Mouse (Mus musculus) gonadal fat pad, adult 2 months (tissue): ENCODE measurements around the gene Mgat5. TPM values are rescaled to one million over a fixed set of nuclear protein-coding genes. Genes with fewer than 3 reads are reported as not detected.

ENCODE experiments used
- DNase-seq: peaks from one replicate; pipeline ENCODE4 v3.0.0-alpha.2; 2012; ENCODE audit warnings: low read depth
- polyA plus RNA-seq: library from polyadenylated mRNA; depleted of rRNA; stranded (reverse); fragments of >200 nt; gene quantifications from 2 replicates; pipeline ENCODE4 v1.2.3, GENCODE M21; 2012

Gene Mgat5
- polyA plus RNA-seq, 1 experiment: 5.6 TPM

GRCm38 (mm10) chr1:127338833-127339487 lies 134.1 kb downstream of the Mgat5 start:
- DNase-seq: peak; percentile 83

DNA sequence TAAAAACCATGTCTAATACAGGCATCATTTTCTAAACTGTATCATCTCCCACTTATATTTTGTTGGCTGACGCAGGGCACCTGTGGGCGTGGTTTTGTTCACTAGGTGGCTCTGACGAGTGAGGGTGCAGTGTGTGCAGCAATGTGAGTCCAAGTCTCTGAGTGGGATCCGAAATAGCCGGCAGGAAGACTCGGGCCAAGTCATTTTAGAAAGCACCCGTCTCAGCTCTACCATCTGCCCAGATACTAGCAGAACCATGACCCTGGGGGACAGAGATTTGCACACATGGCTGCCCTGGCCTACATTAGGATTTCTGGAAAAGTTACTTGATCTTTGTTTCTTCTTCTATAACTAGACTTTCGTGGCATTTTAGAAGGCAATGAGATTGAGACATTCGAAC lies 135.5 kb downstream of the Mgat5 start:
- DNase-seq: no peak

DNA sequence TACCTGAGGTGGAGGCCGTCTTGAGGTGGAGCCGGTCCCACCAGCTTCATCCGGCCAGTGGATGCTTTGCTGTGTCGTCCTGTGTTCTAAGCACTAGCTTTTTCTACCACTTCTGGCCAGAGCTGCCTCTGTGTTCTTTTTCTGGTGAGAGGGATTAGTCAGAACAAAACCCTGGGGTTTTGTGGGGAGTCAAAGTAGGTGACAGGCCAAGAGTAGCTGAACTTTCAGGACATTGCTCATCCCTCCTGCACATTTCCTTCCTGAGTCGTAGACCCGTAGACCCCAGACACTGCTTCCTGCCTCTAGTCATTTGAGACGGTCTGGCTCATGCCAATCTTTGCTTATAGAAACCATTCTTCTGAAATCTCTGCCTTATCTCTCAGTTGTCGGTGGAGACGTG lies 140.1 kb downstream of the Mgat5 start:
- DNase-seq: no peak

GRCm38 (mm10) chr1:127346596-127347139 lies 141.9 kb downstream of the Mgat5 start:
- DNase-seq: no peak

GRCm38 (mm10) chr1:127347878-127348620 lies 143.2 kb downstream of the Mgat5 start:
- DNase-seq: no peak

DNA sequence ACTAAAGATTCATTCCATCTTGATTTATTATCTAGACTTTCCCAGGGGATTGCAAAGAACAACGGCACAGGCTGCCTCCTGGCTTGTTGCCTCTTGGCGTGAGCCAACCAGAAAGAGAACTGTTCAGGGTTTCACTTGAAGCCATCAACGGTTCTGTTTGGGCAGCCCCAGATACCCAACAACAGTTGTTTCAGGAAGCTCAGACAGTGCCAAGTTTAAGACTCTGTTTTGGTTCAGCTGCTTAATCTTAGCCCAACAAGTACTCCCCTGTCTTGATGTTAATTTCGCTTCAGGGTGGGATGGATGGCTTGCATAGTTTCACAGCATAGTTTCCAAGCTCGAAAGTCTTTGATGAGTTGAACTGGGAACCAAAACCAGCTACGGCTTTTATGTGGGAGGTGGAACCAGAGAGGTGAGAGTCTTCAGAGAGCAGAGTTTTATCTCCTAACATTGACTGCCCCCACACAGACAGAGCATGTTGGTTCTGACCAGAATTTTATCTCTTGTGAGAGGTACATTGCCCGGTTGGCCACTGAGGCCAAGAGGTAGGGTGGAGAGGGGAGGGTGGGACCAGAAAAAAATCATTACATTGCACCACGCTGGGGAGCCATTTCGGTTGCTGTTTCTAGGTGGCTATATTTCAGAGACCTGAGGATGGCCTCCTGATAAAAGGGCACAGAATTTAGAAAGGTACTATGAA lies 144.0 kb downstream of the Mgat5 start:
- peak; percentile 44 for DNase-seq

- DNase-seq: no peak
Observed at GRCm38 (mm10) chr1:127351380-127352057, 146.7 kb downstream of the Mgat5 start.

DNA sequence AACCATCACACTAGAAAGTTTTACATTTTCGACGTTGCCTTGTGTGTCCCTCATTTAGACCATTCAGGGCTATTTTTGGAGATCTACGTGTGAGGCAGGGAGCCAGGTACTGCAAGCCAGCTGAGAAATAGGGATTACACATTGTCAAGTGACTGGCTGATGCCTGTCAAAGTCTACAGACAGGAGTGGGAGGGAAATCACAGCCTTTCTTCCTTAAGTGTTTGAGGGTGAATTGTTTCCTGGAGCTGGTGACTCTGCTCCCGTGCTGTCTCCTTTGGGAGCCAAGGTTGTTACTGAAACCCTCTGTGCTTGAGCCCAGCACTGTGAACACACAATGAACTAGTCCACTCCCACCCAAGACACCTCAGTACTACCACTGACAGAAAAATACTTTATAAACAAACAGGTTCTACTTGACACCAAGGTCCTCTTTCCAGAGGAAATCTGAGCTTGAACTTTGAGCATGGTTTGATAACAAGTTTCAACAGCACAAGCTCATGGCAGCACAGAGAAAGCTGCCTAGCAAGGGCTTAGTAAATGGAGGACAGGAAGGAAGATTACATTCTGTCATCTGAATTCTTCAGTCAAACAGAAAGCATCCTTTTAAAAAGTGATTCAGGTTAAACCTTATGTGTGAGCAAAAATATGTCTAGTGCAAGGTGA lies 147.4 kb downstream of the Mgat5 start:
- no peak for DNase-seq

DNA sequence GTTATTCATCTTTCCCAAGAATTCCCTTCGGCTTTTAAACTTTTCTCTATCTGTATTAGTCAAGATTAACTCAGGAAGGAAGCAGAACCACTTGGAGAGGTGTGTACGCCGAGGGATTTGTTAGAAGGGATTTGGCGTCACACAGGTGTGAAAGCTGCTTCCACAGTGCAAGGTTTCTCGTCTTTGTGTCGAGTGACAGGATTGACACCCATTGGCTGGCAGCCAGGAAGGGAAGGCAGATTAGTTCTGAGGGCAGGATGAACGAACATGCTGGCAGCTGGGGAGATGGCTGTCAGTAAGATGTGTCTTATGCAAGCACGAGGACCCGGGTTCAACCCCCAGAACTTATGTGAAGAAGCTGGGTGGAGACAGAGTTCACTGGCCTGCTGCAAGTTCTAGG lies 148.6 kb downstream of the Mgat5 start:
- no peak for DNase-seq

DNA sequence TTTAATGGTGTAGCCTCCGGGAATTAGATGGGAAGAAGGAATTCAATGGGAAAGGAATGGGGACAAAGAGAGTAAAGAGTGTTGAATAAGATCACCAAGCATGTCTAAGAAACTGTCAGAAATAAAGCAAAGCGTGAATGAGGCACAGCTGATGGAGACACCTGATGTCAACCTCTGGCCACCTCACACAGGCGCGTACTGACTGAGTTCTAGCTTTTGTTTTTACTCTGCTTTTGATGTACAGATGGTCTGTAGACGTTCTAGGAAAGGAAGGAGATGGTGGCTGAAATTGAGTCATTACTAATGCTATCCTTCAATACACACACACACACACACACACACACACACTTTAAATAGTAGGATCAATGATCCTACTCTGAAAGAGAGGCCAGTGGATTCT lies 149.3 kb downstream of the Mgat5 start:
- no peak for DNase-seq

- DNase-seq: no peak
Observed at GRCm38 (mm10) chr1:127355034-127355433, 150.2 kb downstream of the Mgat5 start.

DNA sequence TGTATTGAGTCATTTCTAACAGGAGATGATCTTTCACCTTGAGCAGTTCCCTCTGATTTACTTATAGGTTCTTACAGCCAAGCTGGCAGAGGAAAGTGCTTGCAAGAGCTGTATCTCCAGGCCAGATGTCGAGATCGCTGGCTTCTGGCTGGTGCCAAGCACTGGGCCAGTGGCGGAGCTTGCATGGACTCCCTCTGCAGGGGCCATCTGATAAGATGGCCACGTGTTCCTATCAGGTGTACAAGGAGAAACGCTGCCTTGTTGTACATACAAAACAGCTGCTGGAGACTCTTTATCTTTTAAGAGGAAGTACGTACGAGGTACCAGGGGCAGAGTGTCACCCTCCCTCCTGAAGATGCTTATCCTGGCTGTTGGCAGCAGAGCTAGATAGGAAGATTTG lies 158.8 kb downstream of the Mgat5 start:
- DNase-seq: peak; percentile 61

DNA sequence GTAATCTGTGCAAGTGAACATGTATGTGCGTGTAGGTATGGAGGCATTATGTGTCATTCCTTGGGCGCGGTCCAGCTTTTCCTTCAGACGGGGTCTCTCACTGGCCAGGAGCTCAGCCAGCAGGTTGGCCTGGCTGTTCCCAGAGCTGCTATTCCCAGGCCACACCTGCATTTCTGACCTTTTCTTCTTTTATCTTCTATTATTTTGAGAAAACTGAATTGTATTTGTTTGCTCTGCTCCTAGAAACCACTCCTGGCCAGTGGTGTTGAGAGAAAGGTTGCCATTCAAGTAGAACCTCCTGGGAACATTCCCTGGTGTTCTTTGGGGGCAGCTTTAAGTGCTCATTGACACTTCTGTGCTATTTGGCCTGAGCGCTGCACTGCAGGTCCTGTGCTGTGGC lies 160.9 kb downstream of the Mgat5 start:
- DNase-seq: no peak

DNA sequence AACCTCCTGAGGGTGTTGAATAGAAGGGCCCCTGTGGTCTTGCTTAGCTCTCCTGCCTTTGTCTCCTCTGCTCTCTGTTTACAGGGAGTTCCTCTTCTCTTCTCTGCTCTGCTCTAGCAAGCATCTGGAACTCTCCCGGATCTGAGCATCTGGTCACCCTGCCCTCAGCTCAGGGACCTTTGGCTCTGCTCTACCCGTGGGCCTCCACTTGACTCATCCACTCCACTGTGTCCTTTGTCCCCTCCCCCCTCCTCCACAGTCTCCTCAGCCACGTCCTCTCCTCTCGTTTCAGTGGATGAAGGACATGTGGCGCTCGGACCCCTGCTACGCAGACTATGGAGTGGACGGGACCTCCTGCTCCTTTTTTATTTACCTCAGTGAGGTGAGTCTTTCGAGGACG lies 161.3 kb downstream of the Mgat5 start:
- DNase-seq: no peak

- no peak for DNase-seq
Observed at GRCm38 (mm10) chr1:127368513-127368912, 163.7 kb downstream of the Mgat5 start.

DNA sequence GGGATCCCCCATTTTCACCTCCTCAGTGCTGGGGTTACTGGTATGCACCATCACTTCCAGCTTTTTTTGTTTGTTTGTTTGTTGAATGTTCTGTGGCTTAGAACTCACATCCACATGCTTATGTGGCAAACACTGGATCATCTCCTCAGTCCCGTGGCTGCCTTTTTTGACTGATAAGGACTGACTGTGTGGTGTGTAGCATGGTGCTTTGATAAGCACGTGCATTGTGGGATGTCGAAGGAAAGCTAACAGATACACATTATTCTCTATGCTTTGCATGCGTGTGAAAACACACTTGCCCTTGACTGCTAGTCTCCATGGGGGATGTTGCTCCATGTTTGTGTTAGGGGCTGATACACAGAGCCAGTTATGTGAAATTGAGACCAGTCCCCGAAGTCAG lies 164.7 kb downstream of the Mgat5 start:
- no peak for DNase-seq

GRCm38 (mm10) chr1:127372096-127372495 lies 167.3 kb downstream of the Mgat5 start:
- DNase-seq: no peak

DNA sequence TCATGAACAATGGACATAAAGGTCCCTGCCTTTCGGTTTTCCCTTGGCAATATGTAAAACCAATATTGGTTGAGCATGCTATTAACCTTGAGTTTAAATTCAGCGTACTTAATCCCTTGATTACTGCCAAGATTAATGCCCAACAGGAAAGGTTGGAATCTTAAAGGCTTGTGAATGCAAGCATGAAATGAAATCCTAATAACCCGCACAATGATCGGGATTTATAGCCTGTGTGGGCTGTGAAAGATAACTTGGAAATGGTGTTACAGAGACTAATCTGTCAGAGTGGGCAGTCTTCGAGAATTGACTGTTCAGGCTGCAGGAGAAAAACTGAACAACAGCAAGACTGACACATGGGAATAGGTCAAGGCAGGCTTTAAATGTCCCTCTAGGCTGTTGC lies 168.7 kb downstream of the Mgat5 start:
- DNase-seq: peak; percentile 77

GRCm38 (mm10) chr1:127374157-127374556 lies 169.3 kb downstream of the Mgat5 start:
- no peak for DNase-seq

GRCm38 (mm10) chr1:127380140-127380539 lies 175.3 kb downstream of the Mgat5 start:
- DNase-seq: no peak

DNA sequence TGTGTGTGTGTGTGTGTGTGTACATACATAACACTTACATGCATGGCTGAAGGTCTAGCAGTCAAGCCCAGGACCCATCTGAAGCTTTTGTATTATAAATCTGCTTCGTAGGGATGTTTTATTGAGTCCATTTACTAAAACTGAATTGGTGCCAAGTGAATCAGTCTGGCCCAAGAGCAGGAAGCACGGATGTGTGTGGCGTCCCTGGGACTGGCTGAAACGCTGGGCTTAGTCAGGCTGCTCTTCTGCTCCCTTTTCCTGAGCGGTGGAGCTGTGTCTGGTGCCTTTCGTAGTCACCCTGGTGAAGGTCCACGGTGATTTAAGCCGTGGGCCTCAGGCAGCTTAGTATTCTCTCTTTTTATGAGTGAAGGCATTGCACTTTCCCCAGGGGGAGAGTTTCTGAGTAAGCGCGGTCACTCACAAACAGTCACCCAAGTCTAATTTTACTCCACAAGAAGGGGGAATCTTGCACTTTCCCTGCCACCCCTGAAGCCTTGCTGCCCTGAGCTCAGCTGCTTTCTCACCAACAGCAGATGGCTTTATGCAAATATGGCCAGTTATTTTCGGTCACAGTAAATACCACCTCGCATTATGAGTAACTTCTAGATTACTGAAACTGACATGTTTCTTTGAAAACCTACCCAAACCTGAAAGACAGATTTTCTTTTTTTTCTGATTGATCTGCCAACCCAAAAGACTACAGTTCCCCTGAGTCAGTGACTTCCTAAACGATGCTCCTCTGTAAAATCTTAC lies 176.1 kb downstream of the Mgat5 start:
- no peak for DNase-seq
